Mouse (Mus musculus) liver, embryonic 14.5 days (tissue): ENCODE measurements around the gene Dpysl5.

Source experiments
- CTCF ChIP-seq: IDR thresholded peaks from 2 replicates; pipeline ENCODE4 v1.5.1; 2016; ENCODE audit warnings: antibody characterized with exemption, low read depth, control low read depth
- EP300 ChIP-seq: IDR thresholded peaks from 2 replicates; pipeline ENCODE4 v1.6.1; 2016; ENCODE audit warnings: antibody characterized with exemption, low read depth

DNA sequence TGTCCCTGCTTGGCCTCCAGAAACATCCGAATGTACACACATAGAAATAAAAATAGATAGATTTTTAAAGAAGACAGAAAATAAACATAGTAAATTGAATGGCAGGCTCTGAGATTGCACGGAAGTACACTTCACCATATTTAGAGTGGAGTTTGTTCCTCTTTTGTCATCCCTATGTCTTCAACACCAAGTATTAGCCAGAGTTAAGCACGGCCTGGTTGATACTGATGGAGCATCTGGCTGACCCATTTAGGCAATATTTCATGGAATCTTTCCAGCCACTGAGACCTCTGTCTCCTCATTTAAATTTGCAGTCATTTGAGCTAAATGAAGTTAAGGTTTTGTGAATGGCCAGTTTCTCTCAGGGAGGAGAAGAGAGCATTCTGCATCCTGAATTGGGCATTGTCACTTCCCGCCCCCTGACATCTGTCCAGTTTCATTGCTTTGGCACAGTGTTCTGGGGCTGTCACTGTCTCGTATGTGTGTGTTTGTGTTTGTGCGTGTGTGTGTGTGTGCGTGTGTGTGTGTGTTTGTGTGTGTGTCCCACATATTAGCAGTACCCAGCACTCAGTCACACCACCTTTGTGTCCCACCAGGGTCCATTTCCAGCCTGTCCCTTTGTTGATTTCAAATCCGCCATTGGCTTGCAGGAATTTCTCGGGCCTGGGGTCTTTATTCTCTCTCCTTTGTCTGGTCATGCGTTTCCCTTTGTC is 6.8 kb downstream of the Dpysl5 start:
- TF ChIP-seq EP300: no peak
- TF ChIP-seq CTCF: no peak
